Mouse (Mus musculus): ENCODE data around the gene Emsy. TPM values are rescaled to one million over a fixed set of nuclear protein-coding genes. Genes with fewer than 3 reads are reported as not detected.

Emsy gene
- 157 and 167 TPM in 2 replicates for total RNA-seq (2015; ENCODE audit: low replicate concordance)
- 77.0 and 106 TPM in 2 replicates for total RNA-seq (2017; ENCODE audit: low replicate concordance)

DNA sequence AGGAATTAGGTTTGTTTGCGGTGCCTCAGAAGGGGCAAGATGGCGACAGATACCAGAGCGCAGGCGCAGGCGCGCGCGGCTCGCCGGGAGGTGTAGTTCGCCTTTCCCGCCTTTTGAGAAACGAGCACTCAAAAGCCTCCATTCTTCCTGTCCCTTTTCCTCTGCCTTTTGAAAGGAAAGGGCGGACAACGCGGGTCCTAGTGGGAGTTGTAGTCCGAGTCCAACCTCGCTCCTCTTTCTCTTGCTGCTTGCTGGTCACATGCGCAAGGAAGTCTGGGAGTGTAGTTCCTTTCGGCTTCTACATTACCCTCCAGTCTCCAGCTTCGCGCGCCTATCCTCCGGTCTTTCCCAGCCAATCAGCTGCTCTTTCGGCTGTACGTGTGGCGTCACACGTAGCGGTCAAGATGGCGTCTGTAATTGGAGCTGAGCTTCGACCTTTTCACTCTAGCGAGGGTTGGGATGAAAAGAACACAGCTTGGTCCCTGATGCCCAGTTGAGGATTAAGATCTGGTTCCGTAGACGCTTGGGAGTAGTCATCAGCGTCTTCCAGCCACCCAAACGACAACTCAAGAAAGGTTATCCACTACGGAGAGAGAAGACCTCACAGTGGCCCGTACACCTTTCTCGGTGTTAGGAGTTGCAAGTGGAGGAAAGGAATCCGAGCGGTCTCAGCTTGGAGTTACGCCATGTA lies at the start of gene Emsy:
Gene Emsy (minus strand): TSS at position 253 of the 691 bp plus-strand sequence.
- peak; percentile 93 for ATAC-seq (replicated peaks; ENCODE audit: low FRiP score, poor library complexity, severe bottlenecking)

GRCm38 (mm10) chr7:98704276-98704675 lies 47.7 kb upstream of the Emsy start:
- no peak for ATAC-seq (replicated peaks; ENCODE audit: low FRiP score, poor library complexity, severe bottlenecking)

- peak; percentile 20; the same call in 1 of the 2 replicates for ATAC-seq (replicated peaks; ENCODE audit: low FRiP score, poor library complexity, severe bottlenecking)
Observed at GRCm38 (mm10) chr7:98703365-98703881, 46.8 kb upstream of the Emsy start.

- ATAC-seq (replicated peaks; ENCODE audit: low FRiP score, poor library complexity, severe bottlenecking), result peak; percentile 97
Observed at GRCm38 (mm10) chr7:98702283-98703240, 46.0 kb upstream of the Emsy start, which contains the start of gene Thap12. Gene Thap12, plus strand, starts transcription at chr7:98703103.

- ATAC-seq (replicated peaks; ENCODE audit: low FRiP score, poor library complexity, severe bottlenecking), result no peak
Observed at GRCm38 (mm10) chr7:98701771-98702170, 45.2 kb upstream of the Emsy start.

GRCm38 (mm10) chr7:98698590-98698989 lies 42.0 kb upstream of the Emsy start:
- no peak for ATAC-seq (replicated peaks; ENCODE audit: low FRiP score, poor library complexity, severe bottlenecking)

GRCm38 (mm10) chr7:98698041-98698440 lies 41.5 kb upstream of the Emsy start:
- ATAC-seq (replicated peaks; ENCODE audit: low FRiP score, poor library complexity, severe bottlenecking), result no peak

GRCm38 (mm10) chr7:98697496-98697895 lies 40.9 kb upstream of the Emsy start:
- ATAC-seq (replicated peaks; ENCODE audit: low FRiP score, poor library complexity, severe bottlenecking), result no peak

GRCm38 (mm10) chr7:98694046-98694445 lies 37.5 kb upstream of the Emsy start:
- ATAC-seq (replicated peaks; ENCODE audit: low FRiP score, poor library complexity, severe bottlenecking), result no peak

- ATAC-seq (replicated peaks; ENCODE audit: low FRiP score, poor library complexity, severe bottlenecking), result no peak
Observed at GRCm38 (mm10) chr7:98692761-98693546, 36.4 kb upstream of the Emsy start.

- no peak for ATAC-seq (replicated peaks; ENCODE audit: low FRiP score, poor library complexity, severe bottlenecking)
Observed at GRCm38 (mm10) chr7:98690831-98691230, 34.2 kb upstream of the Emsy start.

DNA sequence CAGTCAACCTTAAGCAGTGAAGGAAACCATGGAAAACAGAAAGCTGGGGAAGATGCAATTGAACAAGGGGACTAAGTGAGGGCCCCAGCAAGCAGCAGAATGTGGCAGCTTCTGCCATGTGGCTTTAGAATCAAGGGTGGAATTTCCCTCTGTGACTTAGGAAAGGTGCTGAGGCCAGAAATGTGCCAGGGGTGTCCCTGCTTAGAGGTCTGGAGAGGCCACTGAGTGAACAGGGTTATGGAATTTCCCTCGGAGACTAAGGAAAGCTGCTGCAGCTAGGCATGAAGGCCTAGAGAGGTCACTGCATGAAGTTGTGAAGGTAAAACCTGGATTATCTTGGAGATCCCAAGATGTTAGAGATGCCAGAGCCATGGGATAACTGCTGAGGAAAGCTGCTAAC lies 33.5 kb upstream of the Emsy start:
- ATAC-seq (replicated peaks; ENCODE audit: low FRiP score, poor library complexity, severe bottlenecking), result no peak

DNA sequence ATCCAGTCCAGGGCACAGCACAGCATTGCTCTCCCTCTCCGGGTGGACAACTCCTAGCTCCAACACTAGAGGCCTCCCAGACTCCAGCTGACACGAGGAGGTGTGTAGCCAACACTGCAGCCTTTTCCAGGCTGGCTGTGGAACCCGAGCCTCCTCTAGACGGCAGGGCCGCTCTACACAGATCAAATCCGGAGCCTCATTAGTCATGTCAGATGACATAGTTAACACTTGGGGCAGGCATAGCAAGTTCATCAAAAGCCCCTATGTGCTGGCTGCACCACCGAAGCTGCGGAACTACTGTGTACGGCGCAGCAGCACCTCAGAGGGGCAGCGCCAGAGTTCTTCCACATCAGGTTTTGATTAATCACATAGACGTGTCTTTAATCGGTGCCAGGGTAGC lies 29.3 kb upstream of the Emsy start:
- ATAC-seq (replicated peaks; ENCODE audit: low FRiP score, poor library complexity, severe bottlenecking), result no peak

DNA sequence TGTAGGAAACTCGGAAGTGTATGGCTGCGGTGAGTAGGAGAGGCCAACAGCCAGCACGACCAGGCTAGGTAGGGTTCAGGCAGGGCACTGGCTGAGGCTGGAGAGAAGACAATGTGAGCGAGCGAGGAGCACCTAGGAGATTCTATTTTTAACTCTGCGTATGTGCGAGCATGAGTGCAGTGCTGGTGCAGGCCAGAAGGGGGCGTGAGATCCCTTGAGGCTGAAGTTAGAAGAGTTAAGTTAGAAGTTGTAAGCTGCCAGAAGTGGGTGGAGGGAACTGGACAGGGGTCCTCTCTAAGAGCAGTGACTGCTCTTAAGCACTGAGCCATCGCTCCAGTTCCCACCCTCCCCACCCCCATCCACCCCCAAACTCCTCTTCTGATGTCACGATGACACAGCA lies 26.2 kb upstream of the Emsy start:
- ATAC-seq (replicated peaks; ENCODE audit: low FRiP score, poor library complexity, severe bottlenecking), result no peak

- ATAC-seq (replicated peaks; ENCODE audit: low FRiP score, poor library complexity, severe bottlenecking), result no peak
Observed at GRCm38 (mm10) chr7:98680691-98681090, 24.1 kb upstream of the Emsy start.

- ATAC-seq (replicated peaks; ENCODE audit: low FRiP score, poor library complexity, severe bottlenecking), result no peak
Observed at GRCm38 (mm10) chr7:98678441-98678840, 21.9 kb upstream of the Emsy start.

DNA sequence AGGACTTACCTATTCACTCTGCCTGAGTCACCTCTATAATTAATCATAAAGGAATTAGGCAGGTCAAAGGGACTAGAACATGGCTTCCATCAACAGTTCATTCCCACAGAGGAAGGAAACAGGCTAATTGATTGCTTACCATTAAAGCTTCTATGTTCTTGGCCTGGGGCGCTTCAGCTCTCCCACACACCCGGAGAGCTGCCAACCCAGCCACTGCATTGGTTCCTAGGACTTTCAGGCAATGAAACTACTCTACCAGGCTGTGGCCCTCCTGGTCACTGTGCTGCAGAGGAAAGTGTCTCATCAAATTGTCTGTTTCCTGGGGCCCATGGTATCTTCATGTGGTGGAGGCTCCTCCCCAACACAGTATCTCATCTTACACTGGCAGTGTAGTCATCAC lies 20.9 kb upstream of the Emsy start:
- no peak for ATAC-seq (replicated peaks; ENCODE audit: low FRiP score, poor library complexity, severe bottlenecking)

GRCm38 (mm10) chr7:98674344-98674743 lies 17.8 kb upstream of the Emsy start:
- no peak for ATAC-seq (replicated peaks; ENCODE audit: low FRiP score, poor library complexity, severe bottlenecking)

- no peak for ATAC-seq (replicated peaks; ENCODE audit: low FRiP score, poor library complexity, severe bottlenecking)
Observed at GRCm38 (mm10) chr7:98672241-98672955, 15.8 kb upstream of the Emsy start.

Measured in erythroid progenitor cell, adult 5-6 weeks (primary cell).